Mouse (Mus musculus): ENCODE measurements at regions not wholly inside any gene's neighbourhood (a gene's known extent, or its start where the extent isn't known, plus 50 kb on each side); places are given as distances from the start of the nearest gene placed in this dataset.

- DNase-seq = no peak
Observed at GRCm38 (mm10) chr7:62924585-62925331, 101.3 kb upstream of the A26c2 start.

DNA sequence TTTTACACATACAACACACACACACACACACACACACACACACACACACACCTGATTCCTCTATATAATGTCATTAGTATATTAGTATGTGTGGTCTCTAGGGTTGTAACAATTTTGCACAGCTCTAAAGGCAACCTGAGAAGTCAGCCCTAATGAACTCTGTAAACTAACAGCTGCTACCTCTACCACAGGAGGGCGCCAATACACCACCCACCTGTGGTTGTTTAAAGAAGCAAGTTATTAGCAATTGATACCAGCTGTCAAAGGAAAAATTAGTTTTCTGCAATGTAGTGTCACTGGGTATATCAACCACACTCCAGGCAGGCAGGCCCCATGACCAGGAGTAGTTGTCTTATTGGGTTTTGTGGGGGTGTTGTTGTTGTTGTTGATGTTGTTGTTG, 98.8 kb upstream of the A26c2 start:
- peak; percentile 5 for DNase-seq

- DNase-seq = no peak
Observed at GRCm38 (mm10) chr7:62894337-62894736, 70.9 kb upstream of the A26c2 start.

- DNase-seq = no peak
Observed at GRCm38 (mm10) chr7:62877033-62877432, 53.6 kb upstream of the A26c2 start.
